Mouse (Mus musculus) left cerebral cortex, postnatal 14 days (tissue): ENCODE data around the gene Ptpn13. TPM values are rescaled to one million over a fixed set of nuclear protein-coding genes. Genes with fewer than 3 reads are reported as not detected.

Experiments used
- DNase-seq, 2 experiments: peaks; one replicate each; pipeline ENCODE4 v3.0.0; 2021 to 2022; ENCODE audit warnings: low spot score in 2 of 2, mixed read lengths in 1 of 2
- intact Hi-C: fragments of 180-260 bp; cut with DNase I; formaldehyde crosslinking; loops from one replicate; pipeline ENCODE4 v1.15.1; 2025
- total RNA-seq, 2 experiments: library from RNA; stranded (reverse); gene quantifications; 2 replicates each; pipeline ENCODE4 v1.2.3; 2021

Gene Ptpn13
- total RNA-seq, 2 experiments from 2014 or later: 8.3 to 9.6 TPM

- DNase-seq: no peak
- intact Hi-C loops: no loop called here
Measured at GRCm38 (mm10) chr5:103614356-103614755, 189.4 kb downstream of the Ptpn13 start.

DNA sequence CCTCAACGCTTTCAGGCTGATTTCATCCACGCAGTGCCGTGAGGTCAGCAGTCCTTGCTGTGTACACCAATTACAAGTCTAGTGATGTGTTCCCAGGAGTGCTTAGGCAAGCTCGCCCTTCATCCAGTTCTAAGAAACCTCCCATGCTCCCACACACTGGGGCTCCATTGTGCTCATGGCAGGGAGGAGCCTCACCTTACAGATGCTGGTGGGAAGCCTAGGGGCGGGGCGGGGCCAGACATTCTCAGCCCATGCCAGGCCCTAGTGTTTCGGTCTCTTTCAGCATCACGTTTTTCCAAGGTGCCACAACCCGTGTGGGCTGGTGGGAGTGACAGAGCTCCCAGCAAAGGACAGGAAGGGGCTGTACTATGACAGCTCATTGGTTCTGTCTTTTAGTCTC, 192.2 kb downstream of the Ptpn13 start:
- DNase-seq: no peak
- intact Hi-C loops: no loop called here

- intact Hi-C loops: no loop called here
- no peak for DNase-seq
Measured at GRCm38 (mm10) chr5:103620301-103620973, 195.4 kb downstream of the Ptpn13 start.

GRCm38 (mm10) chr5:103622321-103622720, 197.3 kb downstream of the Ptpn13 start:
- DNase-seq: no peak
- intact Hi-C loops: no loop called here

DNA sequence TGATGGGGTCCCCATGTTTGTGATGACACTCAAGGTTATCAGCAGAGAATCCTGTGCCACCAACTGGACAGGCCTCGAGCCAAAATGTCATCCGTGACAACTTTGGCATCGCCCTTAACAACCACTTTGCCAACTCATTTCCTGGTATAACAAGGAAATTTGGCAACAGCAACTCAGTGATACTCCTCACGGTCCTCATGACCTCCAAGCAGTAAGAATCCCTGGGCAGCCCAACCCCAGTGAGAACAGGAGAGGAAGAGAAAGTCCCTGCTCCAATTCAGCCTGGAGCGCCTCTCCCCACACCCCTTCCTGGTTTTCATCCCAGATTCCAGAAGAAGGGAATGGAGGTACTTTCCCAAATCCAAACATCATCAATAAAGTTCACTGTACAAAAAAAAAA, 199.8 kb downstream of the Ptpn13 start:
- DNase-seq: no peak
- intact Hi-C loops: no loop called here

GRCm38 (mm10) chr5:103628499-103628898, 203.5 kb downstream of the Ptpn13 start:
- intact Hi-C loops: no loop called here
- no peak for DNase-seq

DNA sequence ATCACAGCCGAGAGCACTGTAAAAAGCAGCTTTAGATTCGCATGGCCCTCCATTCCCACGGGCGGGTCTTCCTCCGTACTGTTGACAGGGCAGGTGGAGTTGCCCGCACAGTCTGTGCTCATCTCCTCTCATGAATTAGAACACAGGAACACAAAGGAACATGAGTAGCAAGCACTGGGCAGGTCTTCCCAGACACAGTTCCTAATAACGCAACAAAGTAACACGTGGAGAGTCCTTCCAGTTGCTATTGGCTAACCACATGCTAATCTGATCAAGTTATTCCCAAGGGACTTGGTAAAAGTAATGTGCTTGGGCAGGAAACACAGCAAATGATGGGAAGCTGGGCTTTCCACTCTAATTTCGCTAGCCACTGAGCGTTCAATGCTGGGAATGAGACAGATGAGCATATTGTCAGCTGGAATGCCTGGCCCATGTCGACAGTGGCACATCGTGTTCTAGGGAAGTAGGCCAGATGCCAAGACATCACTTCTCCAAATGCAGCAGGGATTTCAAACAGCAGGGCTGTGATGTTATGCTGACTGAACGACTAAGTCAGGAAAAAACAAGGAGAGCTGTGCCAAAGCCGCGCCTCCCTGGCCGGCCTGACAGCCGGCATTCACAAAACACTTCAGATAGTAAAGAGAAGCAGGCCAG, 204.2 kb downstream of the Ptpn13 start, which contains the start of gene Slc10a6:
TSS of gene Slc10a6 (minus strand) at position 293 of the 654 bp plus-strand sequence.
- DNase-seq: peak; percentile 73 to 94
- intact Hi-C loops: no loop called here

DNA sequence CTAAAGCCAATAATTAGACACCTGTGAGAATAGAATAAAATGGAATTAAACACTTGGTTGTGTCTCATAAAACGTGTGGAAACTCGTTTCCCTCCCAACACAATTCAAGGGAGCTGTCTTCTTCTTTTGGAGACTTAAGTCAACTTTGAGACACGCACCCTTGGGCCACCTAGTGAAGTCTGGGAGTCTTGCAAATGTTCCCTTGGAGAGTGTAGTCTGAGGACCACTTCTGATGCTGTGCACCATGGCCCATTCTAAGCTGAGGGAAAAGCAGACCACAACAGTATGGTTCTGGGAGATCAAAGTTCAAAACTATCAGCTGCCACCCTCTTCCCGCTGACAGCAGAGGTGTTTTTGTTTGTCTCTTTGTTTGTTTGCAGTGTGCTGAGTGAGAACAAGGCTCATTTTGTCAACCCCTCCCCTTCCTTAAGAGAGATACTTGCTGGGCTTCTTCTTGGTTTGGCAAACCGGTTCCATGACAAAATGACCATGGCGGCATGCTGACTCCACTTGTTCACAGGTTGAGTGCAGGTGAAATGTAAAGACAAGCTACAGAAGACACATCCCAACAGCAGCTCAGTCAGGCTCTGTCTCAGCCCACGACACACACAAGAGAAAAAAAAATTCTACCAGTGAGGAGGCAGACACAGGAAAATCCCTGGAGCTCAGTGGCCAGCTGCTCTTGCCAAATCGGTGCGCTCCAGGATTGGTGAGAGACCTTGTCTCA, 205.0 kb downstream of the Ptpn13 start:
- DNase-seq: no peak
- intact Hi-C loops: no loop called here

GRCm38 (mm10) chr5:103637162-103637561, 212.2 kb downstream of the Ptpn13 start:
- intact Hi-C loops: no loop called here
- DNase-seq: no peak

- intact Hi-C loops: no loop called here
- DNase-seq: no peak
Measured at GRCm38 (mm10) chr5:103644167-103644566, 219.2 kb downstream of the Ptpn13 start.

DNA sequence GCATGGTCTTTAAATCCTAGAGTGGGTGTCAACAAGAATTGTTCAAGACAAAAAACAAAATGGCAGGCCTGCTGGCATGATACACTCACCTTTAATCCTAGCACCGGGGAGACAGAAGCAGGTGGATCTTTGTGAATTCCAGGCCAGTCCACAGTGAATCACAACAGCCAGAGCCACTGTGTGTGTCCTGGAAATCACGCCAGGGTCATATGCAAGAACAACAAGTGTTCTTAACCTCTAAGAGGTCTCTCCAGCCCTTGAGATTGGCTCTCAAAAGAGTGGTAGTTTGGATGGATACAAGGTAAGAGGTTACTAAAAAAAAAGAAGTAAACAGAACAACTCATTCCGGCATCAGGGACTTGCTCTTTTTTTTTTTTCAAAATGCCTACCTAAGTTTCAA, 222.3 kb downstream of the Ptpn13 start:
- no peak for DNase-seq
- intact Hi-C loops: no loop called here

Other genes with a start within 250 kb of the Ptpn13 start
- 100 to 1,000 TPM; 344 to 377 TPM for gene Mapk10, start 213.9 kb upstream of the Ptpn13 start, total RNA-seq
- under 1 TPM; 0.15 TPM for gene Slc10a6, start 204.2 kb downstream of the Ptpn13 start, total RNA-seq
- gene 1700016H13Rik, start 230.8 kb downstream of the Ptpn13 start, total RNA-seq: not detected